Mouse (Mus musculus) myocyte (in vitro differentiated cells): Measurements from ENCODE around the gene Nrm.

Experiments
- CEBPB ChIP-seq: IDR thresholded peaks from 2 replicates; pipeline ENCODE4 v1.6.1; 2011; ENCODE audit warnings: mild to moderate bottlenecking, moderate library complexity; ENCODE audit not compliant: poor library complexity, insufficient read depth, severe bottlenecking
- E2F4 ChIP-seq: IDR thresholded peaks from one replicate; pipeline ENCODE4 v1.6.1; 2011; ENCODE audit warnings: mild to moderate bottlenecking, control low read depth, moderate library complexity; ENCODE audit not compliant: insufficient read depth
- MAX ChIP-seq: IDR thresholded peaks from one replicate; pipeline ENCODE4 v1.6.1; 2011; ENCODE audit warnings: low read depth, mild to moderate bottlenecking, control low read depth
- MYOG ChIP-seq, 3 experiments: IDR thresholded peaks; one replicate each; pipeline ENCODE4 v1.6.1; 2011; ENCODE audit warnings: control low read depth in 2 of 3, low read depth in 2 of 3, mild to moderate bottlenecking in 2 of 3; ENCODE audit not compliant: insufficient read length in 2 of 3, control insufficient read depth in 1 of 3, insufficient read depth in 1 of 3
- POLR2A ChIP-seq: IDR thresholded peaks from one replicate; pipeline ENCODE4 v1.6.1; 2011; ENCODE audit warnings: low read depth, mild to moderate bottlenecking, control low read depth, moderate library complexity; ENCODE audit not compliant: insufficient read length
- POLR2AphosphoS2 ChIP-seq: IDR thresholded peaks from one replicate; pipeline ENCODE4 v1.6.1; 2011; ENCODE audit warnings: low read depth, control low read depth; ENCODE audit not compliant: insufficient read length
- SRF ChIP-seq: IDR thresholded peaks from one replicate; pipeline ENCODE4 v1.6.1; 2011; ENCODE audit warnings: low read depth; ENCODE audit not compliant: control insufficient read depth, insufficient read length
- TCF12 ChIP-seq: IDR thresholded peaks from one replicate; pipeline ENCODE4 v1.6.1; 2011; ENCODE audit warnings: mild to moderate bottlenecking, control low read depth; ENCODE audit not compliant: poor library complexity, insufficient read depth, severe bottlenecking

DNA sequence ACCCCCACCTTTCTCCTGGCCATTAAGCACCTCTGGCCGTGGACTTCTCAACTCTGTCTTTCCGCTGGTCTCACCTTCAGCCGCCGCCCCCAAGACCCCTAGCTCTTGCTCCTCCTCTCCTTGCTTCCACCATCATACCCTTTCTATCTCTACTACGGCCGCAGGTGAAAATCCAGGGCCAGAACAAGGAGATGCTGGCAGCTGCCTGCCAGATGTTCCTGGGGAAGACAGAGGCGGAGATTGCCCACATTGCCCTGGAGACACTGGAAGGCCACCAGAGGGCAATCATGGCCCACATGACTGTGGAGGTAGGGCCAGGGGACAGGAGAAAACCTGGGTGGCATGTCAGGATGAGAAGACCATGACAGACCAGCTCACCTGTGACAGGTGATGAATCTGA is 36.7 kb upstream of the Nrm start:
- TF ChIP-seq SRF, result no peak
- TF ChIP-seq MAX, result no peak
- TF ChIP-seq TCF12, result no peak
- no peak for TF ChIP-seq MYOG (IDR thresholded peaks at IDR 0.05; ENCODE audit: control insufficient read depth in 1 of 3, insufficient read depth in 1 of 3, insufficient read length in 2 of 3, low read depth in 2 of 3)
- TF ChIP-seq E2F4, result no peak
- TF ChIP-seq POLR2A, result no peak
- no peak for TF ChIP-seq POLR2AphosphoS2
- no peak for TF ChIP-seq CEBPB
